Mouse (Mus musculus): Measurements from ENCODE around the gene Ednra.

Gene Ednra

GRCm38 (mm10) chr8:77650646-77651190 lies 73.5 kb downstream of the Ednra start:
- no peak for DNase-seq (ENCODE audit: low read depth, low spot score)

GRCm38 (mm10) chr8:77640093-77640839 lies 84.0 kb downstream of the Ednra start:
- DNase-seq (ENCODE audit: low read depth, low spot score): no peak

GRCm38 (mm10) chr8:77637593-77637992 lies 86.7 kb downstream of the Ednra start:
- no peak for DNase-seq (ENCODE audit: low read depth, low spot score)

GRCm38 (mm10) chr8:77634035-77634434 lies 90.2 kb downstream of the Ednra start:
- DNase-seq (ENCODE audit: low read depth, low spot score): no peak

- DNase-seq (ENCODE audit: low read depth, low spot score): no peak
Observed at GRCm38 (mm10) chr8:77633211-77633610, 91.1 kb downstream of the Ednra start.

- no peak for DNase-seq (ENCODE audit: low read depth, low spot score)
Observed at GRCm38 (mm10) chr8:77630691-77631090, 93.6 kb downstream of the Ednra start.

- peak; percentile 56 for DNase-seq (ENCODE audit: low read depth, low spot score)
Observed at GRCm38 (mm10) chr8:77629858-77630537, 94.3 kb downstream of the Ednra start.

GRCm38 (mm10) chr8:77623677-77624209 lies 100.5 kb downstream of the Ednra start:
- DNase-seq (ENCODE audit: low read depth, low spot score): no peak

GRCm38 (mm10) chr8:77617916-77618315 lies 106.3 kb downstream of the Ednra start:
- DNase-seq (ENCODE audit: low read depth, low spot score): no peak
